Mouse (Mus musculus) induced T-regulatory cell, adult 2 months (primary cell): ENCODE measurements around the gene Tmprss11g.

Source experiments
- DNase-seq: peaks from one replicate; pipeline ENCODE4 v3.0.0-alpha.2; 2012; ENCODE audit warnings: low read depth

Gene Tmprss11g

GRCm38 (mm10) chr5:86518500-86518899, at the start of gene Tmprss11g:
Tmprss11g (minus strand) TSS chr5:86518600.
- DNase-seq: no peak

DNA sequence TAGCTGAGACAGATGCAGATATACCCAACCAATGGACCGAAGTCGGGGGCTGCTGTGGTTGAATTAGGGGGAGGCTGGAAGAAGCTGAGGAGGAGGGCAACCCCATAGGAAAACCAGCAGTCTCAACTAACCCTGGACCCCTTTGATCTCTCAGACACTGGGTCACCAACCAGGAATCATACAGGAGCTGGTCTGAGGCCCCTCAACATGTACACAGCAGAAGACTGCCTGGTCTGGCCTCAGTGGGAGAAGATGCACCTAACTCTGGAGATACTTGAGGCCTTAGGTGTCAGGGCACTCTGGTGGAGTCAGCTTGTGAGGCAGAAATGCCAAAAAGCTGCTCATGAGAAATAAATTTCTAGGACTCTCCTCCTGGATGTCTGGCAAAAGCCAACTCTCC, 28.3 kb upstream of the Tmprss11g start:
- no peak for DNase-seq

GRCm38 (mm10) chr5:86540601-86541000, 22.2 kb upstream of the Tmprss11g start:
- DNase-seq: no peak

GRCm38 (mm10) chr5:86528725-86529124, 10.3 kb upstream of the Tmprss11g start:
- no peak for DNase-seq

GRCm38 (mm10) chr5:86511538-86511937, 6.9 kb downstream of the Tmprss11g start:
- no peak for DNase-seq

GRCm38 (mm10) chr5:86493453-86493852, 24.9 kb downstream of the Tmprss11g start:
- DNase-seq: no peak

DNA sequence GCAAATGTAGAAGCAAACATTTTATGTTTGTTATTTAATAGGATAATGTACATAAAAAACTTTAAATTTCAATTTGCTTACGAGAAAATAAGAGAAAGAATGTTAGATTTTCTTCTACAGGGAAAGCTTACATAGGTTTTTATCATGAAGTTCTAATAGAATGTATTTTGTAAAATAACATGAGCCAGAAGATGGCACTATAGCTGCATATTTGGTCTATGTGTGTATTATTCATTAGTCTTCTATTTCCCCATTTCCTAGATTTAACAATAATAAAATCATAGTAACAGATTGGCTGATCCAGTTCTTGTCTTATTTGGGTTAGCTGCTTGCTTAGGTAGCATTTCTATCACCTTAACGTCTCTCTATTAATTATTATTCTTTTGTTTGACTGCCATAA, 35.8 kb downstream of the Tmprss11g start:
- no peak for DNase-seq

- DNase-seq: no peak
Observed at GRCm38 (mm10) chr5:86482031-86482430, 36.4 kb downstream of the Tmprss11g start.

- no peak for DNase-seq
Observed at GRCm38 (mm10) chr5:86473859-86474258, 44.5 kb downstream of the Tmprss11g start.

- DNase-seq: no peak
Observed at GRCm38 (mm10) chr5:86468890-86469289, 49.5 kb downstream of the Tmprss11g start, which contains the start of gene Tmprss11a. Tmprss11a (minus strand) TSS chr5:86468990.

DNA sequence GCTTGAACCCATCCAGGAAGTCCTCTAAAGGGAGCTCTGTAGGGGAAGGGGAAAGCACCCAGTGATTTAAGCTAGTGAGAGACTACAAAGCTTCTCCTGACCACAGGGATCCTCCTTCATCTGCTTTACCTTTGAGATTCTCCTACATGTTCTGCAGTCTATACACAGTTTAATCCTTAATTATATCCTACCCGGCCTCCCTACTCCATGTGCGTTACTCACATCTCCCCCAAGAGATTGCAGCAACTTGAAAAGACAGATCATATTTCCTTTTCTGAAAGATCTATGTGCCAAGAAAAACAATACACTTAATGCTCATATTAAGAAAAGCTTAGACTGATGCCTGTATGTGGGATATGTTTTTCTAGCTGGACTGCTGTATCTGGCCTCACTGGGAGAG, 79.1 kb downstream of the Tmprss11g start:
- DNase-seq: no peak

DNA sequence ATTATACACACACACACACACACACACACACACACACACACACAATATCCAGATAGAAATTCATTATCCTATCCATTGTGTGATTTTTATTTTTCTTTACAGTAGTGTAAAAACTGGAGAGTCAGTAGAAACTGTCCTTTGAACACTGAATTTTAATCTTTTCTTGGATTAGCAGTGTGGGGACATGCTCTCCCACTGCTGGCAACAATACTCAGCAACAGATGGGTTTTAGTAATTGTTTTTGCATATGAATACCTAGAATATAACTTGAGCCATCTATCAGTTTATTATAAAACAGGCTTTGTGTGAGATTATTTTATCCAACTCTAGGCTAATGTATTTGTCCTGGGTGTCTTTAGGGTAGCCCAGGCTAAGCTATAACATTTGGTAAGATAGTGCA, 79.9 kb downstream of the Tmprss11g start:
- no peak for DNase-seq
